Mouse (Mus musculus): ENCODE results near the gene Polr3c. TPM values are rescaled to one million over a fixed set of nuclear protein-coding genes. Genes with fewer than 3 reads are reported as not detected.
"Not testable (repeated sequence)": the region's sequence is repeated elsewhere in the genome, so short reads cannot be mapped to it uniquely, and the experiment has no call there.

The Polr3c gene
- total RNA-seq, 2 experiments from 2014 or later, result 26.4 to 28.1 TPM

- DNase-seq (ENCODE audit: low spot score in 2 of 2), result no peak
Measured at GRCm38 (mm10) chr3:96708684-96709064, 18.8 kb downstream of the Polr3c start.

GRCm38 (mm10) chr3:96707903-96708683 is 19.3 kb downstream of the Polr3c start, which contains the start of gene Nudt17:
Nudt17 (minus strand) TSS chr3:96708562.
- peak; percentile 84 to 88 for DNase-seq (ENCODE audit: low spot score in 2 of 2)

GRCm38 (mm10) chr3:96706984-96707383 is 20.4 kb downstream of the Polr3c start:
- no peak for DNase-seq (ENCODE audit: low spot score in 2 of 2)

GRCm38 (mm10) chr3:96706217-96706616 is 21.2 kb downstream of the Polr3c start:
- no peak for DNase-seq (ENCODE audit: low spot score in 2 of 2)

GRCm38 (mm10) chr3:96704778-96705177 is 22.6 kb downstream of the Polr3c start:
- DNase-seq (ENCODE audit: low spot score in 2 of 2), result no peak

- DNase-seq (ENCODE audit: low spot score in 2 of 2), result no peak
Measured at GRCm38 (mm10) chr3:96701003-96701402, 26.4 kb downstream of the Polr3c start.

- peak in 1 of 2 experiments; percentile 31 for DNase-seq (ENCODE audit: low spot score in 2 of 2)
Measured at GRCm38 (mm10) chr3:96700376-96700775, 27.1 kb downstream of the Polr3c start.

GRCm38 (mm10) chr3:96698993-96699690 is 28.3 kb downstream of the Polr3c start:
- DNase-seq (ENCODE audit: low spot score in 2 of 2), result no peak

- DNase-seq (ENCODE audit: low spot score in 2 of 2), result peak; percentile 80 to 87
Measured at GRCm38 (mm10) chr3:96696766-96697732, 30.4 kb downstream of the Polr3c start.

- peak; percentile 53 to 73 for DNase-seq (ENCODE audit: low spot score in 2 of 2)
Measured at GRCm38 (mm10) chr3:96696198-96696765, 31.1 kb downstream of the Polr3c start, which contains the start of gene Pias3. Pias3 (plus strand) TSS chr3:96696384.

GRCm38 (mm10) chr3:96693579-96693978 is 33.8 kb downstream of the Polr3c start:
- no peak for DNase-seq (ENCODE audit: low spot score in 2 of 2)

GRCm38 (mm10) chr3:96692506-96692905 is 34.9 kb downstream of the Polr3c start:
- peak; percentile 46 to 61 for DNase-seq (ENCODE audit: low spot score in 2 of 2)

- DNase-seq (ENCODE audit: low spot score in 2 of 2), result no peak
Measured at GRCm38 (mm10) chr3:96690298-96690697, 37.1 kb downstream of the Polr3c start.

GRCm38 (mm10) chr3:96688854-96689253 is 38.6 kb downstream of the Polr3c start:
- DNase-seq (ENCODE audit: low spot score in 2 of 2), result no peak

GRCm38 (mm10) chr3:96686057-96686456 is 41.4 kb downstream of the Polr3c start:
- DNase-seq (ENCODE audit: low spot score in 2 of 2), result not testable (repeated sequence)

GRCm38 (mm10) chr3:96684822-96685156 is 42.6 kb downstream of the Polr3c start:
- DNase-seq (ENCODE audit: low spot score in 2 of 2), result no peak

- no peak for DNase-seq (ENCODE audit: low spot score in 2 of 2)
Measured at GRCm38 (mm10) chr3:96684151-96684821, 43.1 kb downstream of the Polr3c start.

- DNase-seq (ENCODE audit: low spot score in 2 of 2), result no peak
Measured at GRCm38 (mm10) chr3:96683496-96683895, 43.9 kb downstream of the Polr3c start.

- no peak for DNase-seq (ENCODE audit: low spot score in 2 of 2)
Measured at GRCm38 (mm10) chr3:96680269-96680956, 47.0 kb downstream of the Polr3c start.

Data from layer of hippocampus, postnatal 10 days (tissue).